Mouse (Mus musculus) hindbrain, embryonic 16.5 days (tissue): ENCODE measurements around the gene Trim10. TPM values are rescaled to one million over a fixed set of nuclear protein-coding genes. Genes with fewer than 3 reads are reported as not detected.

Experiments used
- ATAC-seq: fragments of 200-750 bp; cut with Nextera tagmentation; 2 replicates; pipeline ENCODE4 v1.8.0; 2017; ENCODE audit warnings: moderate TSS enrichment, moderate library complexity
- H3K27ac ChIP-seq: fragments of 300-500 bp; sonication (generic); 2 replicates; pipeline ENCODE4 v1.5.1; 2014; ENCODE audit warnings: low read depth, mild to moderate bottlenecking, control low read depth, low read length, moderate library complexity
- H3K27me3 ChIP-seq: fragments of 300-500 bp; sonication (generic); replicated peaks from 2 replicates; pipeline ENCODE4 v1.6.1; 2014; ENCODE audit warnings: low read length; ENCODE audit not compliant: control insufficient read depth, insufficient read depth
- H3K36me3 ChIP-seq: fragments of 300-500 bp; sonication (generic); 2 replicates; pipeline ENCODE4 v1.6.1; 2014; ENCODE audit warnings: mild to moderate bottlenecking, low read length, moderate library complexity, mixed read lengths; ENCODE audit not compliant: control insufficient read depth, insufficient read depth
- H3K4me1 ChIP-seq: fragments of 300-500 bp; sonication (generic); 2 replicates; pipeline ENCODE4 v1.6.1; 2014; ENCODE audit warnings: low read depth, low read length; ENCODE audit not compliant: control insufficient read depth, insufficient read depth
- H3K4me2 ChIP-seq: fragments of 300-500 bp; sonication (generic); 2 replicates; pipeline ENCODE4 v1.6.1; 2014; ENCODE audit warnings: mild to moderate bottlenecking, low read length, control low read depth, moderate library complexity
- H3K4me3 ChIP-seq: fragments of 300-500 bp; sonication (generic); 2 replicates; pipeline ENCODE4 v1.5.1; 2014; ENCODE audit warnings: mild to moderate bottlenecking, low read length, control low read depth, moderate library complexity
- H3K9ac ChIP-seq: fragments of 300-500 bp; sonication (generic); 2 replicates; pipeline ENCODE4 v1.6.1; 2014; ENCODE audit warnings: low read depth, mild to moderate bottlenecking, control low read depth, low read length, moderate library complexity
- H3K9me3 ChIP-seq: fragments of 300-500 bp; sonication (generic); 2 replicates; pipeline ENCODE4 v1.6.1; 2014; ENCODE audit warnings: mild to moderate bottlenecking, low read length, moderate library complexity; ENCODE audit not compliant: control insufficient read depth
- WGBS: fragments of 180-500 bp; shearing (Covaris S2); extraction: QIAGEN DNeasy Blood & Tissue Kit; methylation state at CpG from one replicate; pipeline ENCODE4 v1.1.7; 2014; 5-methylcytosine and 5-hydroxymethylcytosine counted together
- polyA plus RNA-seq: library from polyadenylated mRNA; unstranded; fragments of >200 nt; fragmentation: Nextera tagmentation; extraction: Ambion mirVana; gene quantifications from 2 replicates; pipeline ENCODE4 v1.2.1, GENCODE M21; 2015

The Trim10 gene
- polyA plus RNA-seq, 1 experiment from 2014 or later: 0.78 TPM

- no peaks in the 10 kb centered on the region for H3K36me3 ChIP-seq
- H3K4me3 ChIP-seq: no peak within 1 kb of the TSS
- H3K4me1 ChIP-seq: no peaks in the 10 kb centered on the region
- 77% methylated on average over 6 of the region's 6 CpGs for WGBS
- H3K27me3 ChIP-seq: no peaks in the 10 kb centered on the region
- no peak within 1 kb of the TSS for H3K9ac ChIP-seq
- no peaks in the 10 kb centered on the region for H3K9me3 ChIP-seq
- no peak for ATAC-seq
- no peak within 1 kb of the TSS for H3K27ac ChIP-seq
- H3K4me2 ChIP-seq: no peak within 1 kb of the TSS
Observed at GRCm38 (mm10) chr17:36897552-36898205, 28.3 kb downstream of the Trim10 start, which contains the start of gene Trim31. TSS of gene Trim31 (plus strand) at chr17:36898118.

GRCm38 (mm10) chr17:36899376-36899775 lies 30.0 kb downstream of the Trim10 start:
- H3K27me3 ChIP-seq: no peaks in the 10 kb centered on the region
- H3K4me2 ChIP-seq: no peak overlapping the region
- H3K9me3 ChIP-seq: no peaks in the 10 kb centered on the region
- ATAC-seq: no peak
- H3K27ac ChIP-seq: no peak overlapping the region
- no peaks in the 10 kb centered on the region for H3K4me1 ChIP-seq
- no peak overlapping the region for H3K4me3 ChIP-seq
- no peaks in the 10 kb centered on the region for H3K36me3 ChIP-seq
- WGBS: 85% methylated on average over 4 of the region's 4 CpGs
- H3K9ac ChIP-seq: no peak overlapping the region

DNA sequence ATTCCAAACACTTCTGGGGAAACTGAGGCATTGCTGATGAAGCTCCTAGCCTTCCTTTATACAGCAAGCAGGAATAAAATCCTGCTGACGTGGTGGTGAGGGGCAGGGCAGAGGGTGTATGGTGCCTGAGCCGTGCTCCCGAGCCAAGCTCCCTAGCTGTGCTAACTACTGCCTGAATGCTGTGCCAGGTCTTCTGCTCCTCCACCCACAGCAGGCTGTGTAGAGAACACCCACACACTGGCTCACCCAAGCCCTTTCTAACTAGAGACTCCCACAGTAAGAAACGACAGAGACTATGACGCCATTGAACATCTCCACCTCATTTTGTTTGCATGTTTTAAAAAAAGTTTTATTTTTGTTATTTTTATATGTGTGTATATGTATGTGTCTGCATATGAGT lies 30.6 kb downstream of the Trim10 start:
- Histone ChIP-seq H3K9ac (no peak overlapping the region), H3K36me3 (no peaks in the 10 kb centered on the region), H3K4me2 (no peak overlapping the region), H3K4me1 (no peaks in the 10 kb centered on the region), H3K27me3 (no peaks in the 10 kb centered on the region), H3K27ac (no peak overlapping the region), H3K4me3 (no peak overlapping the region), H3K9me3 (no peaks in the 10 kb centered on the region)
- WGBS: 85% methylated on average over 5 of the region's 5 CpGs
- no peak for ATAC-seq

- Histone ChIP-seq H3K9me3 (no peaks in the 10 kb centered on the region), H3K9ac (no peak overlapping the region), H3K4me1 (no peaks in the 10 kb centered on the region), H3K4me3 (no peak overlapping the region), H3K27me3 (no peaks in the 10 kb centered on the region), H3K27ac (no peak overlapping the region), H3K36me3 (no peaks in the 10 kb centered on the region), H3K4me2 (no peak overlapping the region)
- no peak for ATAC-seq
- WGBS: 41% methylated on average over 1 of the region's 1 CpGs
Observed at GRCm38 (mm10) chr17:36900691-36901090, 31.3 kb downstream of the Trim10 start.

DNA sequence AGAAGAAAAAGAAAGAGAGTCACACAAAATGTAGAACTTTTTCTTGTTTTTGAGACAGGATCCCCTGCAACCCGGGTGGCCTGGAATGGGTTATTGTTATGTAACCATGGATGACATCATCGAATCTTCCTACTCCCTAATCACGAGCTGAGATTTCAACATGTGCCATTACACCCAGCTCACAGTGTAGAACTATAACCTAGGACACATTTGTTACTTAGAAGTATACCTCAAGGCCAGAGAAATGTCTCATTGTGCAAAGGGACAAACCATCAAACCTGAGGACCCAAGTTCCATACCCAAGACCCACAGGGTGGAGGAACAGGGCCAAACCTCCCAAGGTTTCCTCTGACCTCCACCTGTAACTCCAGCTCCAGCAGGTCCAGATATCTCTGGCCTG lies 34.3 kb downstream of the Trim10 start:
- Histone ChIP-seq H3K4me3 (no peak overlapping the region), H3K27ac (no peak overlapping the region), H3K36me3 (no peaks in the 10 kb centered on the region), H3K27me3 (no peaks in the 10 kb centered on the region), H3K4me2 (no peak overlapping the region), H3K4me1 (no peaks in the 10 kb centered on the region), H3K9me3 (no peaks in the 10 kb centered on the region), H3K9ac (no peak overlapping the region)
- ATAC-seq: no peak
- 79% methylated on average over 3 of the region's 3 CpGs for WGBS

GRCm38 (mm10) chr17:36908235-36908634 lies 38.9 kb downstream of the Trim10 start:
- ATAC-seq: no peak
- Histone ChIP-seq H3K9me3 (no peaks in the 10 kb centered on the region), H3K27me3 (no peaks in the 10 kb centered on the region), H3K4me2 (no peak overlapping the region), H3K9ac (no peak overlapping the region), H3K27ac (no peak overlapping the region), H3K4me1 (no peaks in the 10 kb centered on the region), H3K4me3 (no peak overlapping the region), H3K36me3 (no peaks in the 10 kb centered on the region)
- WGBS: 53% methylated on average over 1 of the region's 1 CpGs

DNA sequence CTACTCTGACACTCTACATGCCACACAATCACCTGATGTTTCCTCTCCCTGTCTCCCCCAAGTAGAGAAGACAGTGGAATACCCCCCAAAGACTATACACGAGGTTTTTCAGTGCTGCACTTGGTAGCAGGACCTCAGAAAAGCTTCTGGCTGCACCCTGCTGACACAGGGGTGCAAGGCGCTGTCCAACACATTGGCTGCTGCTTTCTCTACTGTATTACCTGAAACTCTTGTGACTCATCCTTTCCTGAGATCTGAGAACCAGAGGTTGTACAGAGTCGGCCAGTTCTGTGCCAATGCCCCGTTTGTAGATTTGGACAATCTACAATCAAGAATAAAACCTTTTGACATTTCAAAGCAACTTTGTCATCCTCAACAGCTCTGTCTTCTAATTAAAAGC lies 40.4 kb downstream of the Trim10 start:
- no peak for ATAC-seq
- no peaks in the 10 kb centered on the region for H3K9me3 ChIP-seq
- H3K36me3 ChIP-seq: no peaks in the 10 kb centered on the region
- H3K9ac ChIP-seq: no peak overlapping the region
- H3K27me3 ChIP-seq: no peaks in the 10 kb centered on the region
- H3K4me3 ChIP-seq: no peak overlapping the region
- H3K27ac ChIP-seq: no peak overlapping the region
- 66% methylated on average over 4 of the region's 4 CpGs for WGBS
- no peak overlapping the region for H3K4me2 ChIP-seq
- no peaks in the 10 kb centered on the region for H3K4me1 ChIP-seq

DNA sequence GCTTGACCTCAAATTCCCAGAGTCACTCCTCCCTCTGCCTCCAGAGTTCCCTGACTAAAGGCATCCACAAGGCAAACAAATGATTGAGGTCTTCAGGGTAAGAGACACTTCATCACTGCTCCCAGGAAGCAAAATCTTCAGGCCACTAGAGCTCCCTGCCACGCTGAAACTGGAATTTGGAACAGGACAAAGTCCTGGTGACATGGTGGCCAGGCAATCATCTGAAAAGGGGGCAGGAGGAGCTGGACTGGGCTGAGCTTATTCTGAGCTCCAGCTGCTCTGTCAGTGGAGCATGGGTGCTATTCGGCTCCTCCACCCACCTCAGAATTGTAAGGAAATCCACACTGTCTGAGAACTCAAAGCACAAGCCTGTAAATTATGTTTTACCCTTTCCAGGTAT lies 42.7 kb downstream of the Trim10 start:
- H3K4me1 ChIP-seq: no peaks in the 10 kb centered on the region
- ATAC-seq: no peak
- H3K9me3 ChIP-seq: no peaks in the 10 kb centered on the region
- H3K9ac ChIP-seq: no peak overlapping the region
- no peaks in the 10 kb centered on the region for H3K36me3 ChIP-seq
- WGBS: 69% methylated on average over 2 of the region's 2 CpGs
- no peaks in the 10 kb centered on the region for H3K27me3 ChIP-seq
- H3K4me2 ChIP-seq: no peak overlapping the region
- no peak overlapping the region for H3K27ac ChIP-seq
- no peak overlapping the region for H3K4me3 ChIP-seq

GRCm38 (mm10) chr17:36914108-36914507 lies 44.7 kb downstream of the Trim10 start:
- H3K4me1 ChIP-seq: no peaks in the 10 kb centered on the region
- H3K27ac ChIP-seq: no peak overlapping the region
- no peaks in the 10 kb centered on the region for H3K27me3 ChIP-seq
- ATAC-seq: no peak
- no peaks in the 10 kb centered on the region for H3K36me3 ChIP-seq
- H3K9ac ChIP-seq: no peak overlapping the region
- no peak overlapping the region for H3K4me2 ChIP-seq
- no peak overlapping the region for H3K4me3 ChIP-seq
- WGBS: 12% methylated on average over 2 of the region's 2 CpGs
- H3K9me3 ChIP-seq: no peaks in the 10 kb centered on the region

DNA sequence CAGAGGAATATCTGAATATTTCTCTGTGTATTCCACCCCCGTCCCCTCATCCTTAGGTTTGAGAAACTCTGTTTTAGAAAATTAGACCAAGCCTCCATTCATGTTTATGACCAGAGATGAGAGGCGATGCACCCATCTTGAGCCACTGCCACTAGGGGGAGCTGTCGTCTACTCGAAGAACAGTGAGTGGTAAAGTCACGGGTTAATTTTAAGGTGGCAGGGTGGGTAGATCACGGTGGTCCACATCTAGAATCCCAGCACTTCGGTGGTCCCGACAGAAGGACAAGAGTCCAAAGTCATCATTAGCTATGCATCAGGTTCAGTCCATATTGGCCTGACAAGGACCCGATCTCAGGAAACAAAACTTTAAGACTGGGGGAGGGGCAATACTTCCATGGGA lies 45.7 kb downstream of the Trim10 start:
- Histone ChIP-seq H3K9me3 (no peaks in the 10 kb centered on the region), H3K36me3 (no peaks in the 10 kb centered on the region), H3K4me2 (no peak overlapping the region), H3K4me1 (no peaks in the 10 kb centered on the region), H3K4me3 (no peak overlapping the region), H3K9ac (no peak overlapping the region), H3K27ac (no peak overlapping the region), H3K27me3 (no peaks in the 10 kb centered on the region)
- WGBS: 11% methylated on average over 9 of the region's 9 CpGs
- ATAC-seq: no peak
